Mouse (Mus musculus) cerebellum, adult 2 months (tissue): ENCODE measurements around the gene Ndel1. TPM values are rescaled to one million over a fixed set of nuclear protein-coding genes. Genes with fewer than 3 reads are reported as not detected.

Experiments used
- DNase-seq, 2 experiments: peaks; one replicate each; pipeline ENCODE4 v3.0.0; 2021
- H3K27ac ChIP-seq: fragments of 200-500 bp; 2 replicates; pipeline ENCODE4 v1.5.1; 2012; ENCODE audit warnings: low read length, control low read depth, inconsistent platforms; ENCODE audit not compliant: insufficient read depth
- H3K27me3 ChIP-seq: fragments of 200-500 bp; 2 replicates; pipeline ENCODE4 v1.6.1; 2012; ENCODE audit warnings: inconsistent platforms, mild to moderate bottlenecking, low read length, moderate library complexity; ENCODE audit not compliant: control insufficient read depth, insufficient read depth
- H3K4me1 ChIP-seq: fragments of 200-500 bp; 2 replicates; pipeline ENCODE4 v1.6.1; 2011; ENCODE audit warnings: low read length; ENCODE audit not compliant: control insufficient read depth, insufficient read depth
- H3K4me3 ChIP-seq: fragments of 200-500 bp; replicated peaks from 2 replicates; pipeline ENCODE3; 2011; ENCODE audit warnings: mild to moderate bottlenecking, low read depth, low read length, control low read depth; ENCODE audit not compliant: insufficient read depth
- CTCF ChIP-seq: fragments of 200-500 bp; IDR thresholded peaks from 2 replicates; pipeline ENCODE4 v1.5.1; 2011; ENCODE audit warnings: low read depth, mild to moderate bottlenecking, control low read depth, low read length, moderate library complexity, borderline replicate concordance; ENCODE audit not compliant: insufficient read depth
- POLR2A ChIP-seq: fragments of 200-500 bp; IDR thresholded peaks from 2 replicates; pipeline ENCODE4 v1.6.1; 2011; ENCODE audit warnings: low read length, control low read depth, borderline replicate concordance; ENCODE audit not compliant: insufficient read depth
- WGBS: fragments of 180-500 bp; shearing (Covaris S2); methylation state at CpG from one replicate; pipeline ENCODE4 v1.1.7; 2018; 5-methylcytosine and 5-hydroxymethylcytosine counted together
- polyA plus RNA-seq: library from polyadenylated mRNA; depleted of rRNA; stranded (reverse); fragments of >200 nt; gene quantifications from 2 replicates; pipeline ENCODE4 v1.2.3, GENCODE M21; 2012

Gene Ndel1
- polyA plus RNA-seq, 1 experiment, result 103 TPM

GRCm38 (mm10) chr11:68890625-68891024 lies 19.0 kb upstream of the Ndel1 start:
- TF ChIP-seq POLR2A (no peak), CTCF (no peak)
- Histone ChIP-seq H3K27ac (no peak overlapping the region), H3K4me1 (no peaks in the 10 kb centered on the region), H3K4me3 (no peak overlapping the region), H3K27me3 (no peaks in the 10 kb centered on the region)
- WGBS, result 11% methylated on average over 2 of the region's 2 CpGs
- DNase-seq, result no peak

- H3K27me3 ChIP-seq, result no peaks in the 10 kb centered on the region
- no peaks in the 10 kb centered on the region for H3K4me1 ChIP-seq
- no peak for DNase-seq
- no peak overlapping the region for H3K27ac ChIP-seq
- no peak for TF ChIP-seq CTCF
- TF ChIP-seq POLR2A, result no peak
- no peak overlapping the region for H3K4me3 ChIP-seq
- 47% methylated on average over 2 of the region's 2 CpGs for WGBS
Measured at GRCm38 (mm10) chr11:68888653-68889052, 17.0 kb upstream of the Ndel1 start.

- WGBS, result 21% methylated on average over 6 of the region's 6 CpGs
- Histone ChIP-seq H3K27me3 (no peaks in the 10 kb centered on the region), H3K4me3 (no peak within 1 kb of the TSS), H3K4me1 (no peaks in the 10 kb centered on the region), H3K27ac (no peak within 1 kb of the TSS)
- TF ChIP-seq POLR2A, result no peak
- no peak for TF ChIP-seq CTCF
- DNase-seq, result no peak
Measured at GRCm38 (mm10) chr11:68888253-68888652, 16.6 kb upstream of the Ndel1 start, which contains the start of gene Rnf222. TSS of gene Rnf222 (plus strand) at chr11:68888553.

GRCm38 (mm10) chr11:68886091-68886490 lies 14.4 kb upstream of the Ndel1 start:
- Histone ChIP-seq H3K4me3 (no peak overlapping the region), H3K4me1 (no peaks in the 10 kb centered on the region), H3K27ac (no peak overlapping the region), H3K27me3 (no peaks in the 10 kb centered on the region)
- WGBS, result 81% methylated on average over 5 of the region's 5 CpGs
- DNase-seq, result no peak
- TF ChIP-seq POLR2A (no peak), CTCF (no peak)

- WGBS, result 74% methylated on average over 5 of the region's 5 CpGs
- H3K27me3 ChIP-seq, result no peaks in the 10 kb centered on the region
- DNase-seq, result no peak
Measured at GRCm38 (mm10) chr11:68884368-68884767, 12.7 kb upstream of the Ndel1 start.

GRCm38 (mm10) chr11:68883843-68884242 lies 12.2 kb upstream of the Ndel1 start:
- no peak for DNase-seq
- WGBS, result 77% methylated on average over 2 of the region's 2 CpGs
- no peaks in the 10 kb centered on the region for H3K4me1 ChIP-seq
- H3K27ac ChIP-seq, result no peak overlapping the region
- no peaks in the 10 kb centered on the region for H3K27me3 ChIP-seq
- H3K4me3 ChIP-seq, result no peak overlapping the region
- no peak for TF ChIP-seq POLR2A
- TF ChIP-seq CTCF, result no peak

More at GRCm38 (mm10) chr11:68884368-68884767, 12.7 kb upstream of the Ndel1 start:
- TF ChIP-seq POLR2A (no peak), CTCF (no peak)
- H3K27ac ChIP-seq, result no peak overlapping the region
- H3K4me3 ChIP-seq, result no peak overlapping the region
- no peaks in the 10 kb centered on the region for H3K4me1 ChIP-seq

GRCm38 (mm10) chr11:68882107-68882506 lies 10.4 kb upstream of the Ndel1 start:
- no peak overlapping the region for H3K27ac ChIP-seq
- H3K4me1 ChIP-seq, result no peaks in the 10 kb centered on the region
- DNase-seq, result no peak
- no peaks in the 10 kb centered on the region for H3K27me3 ChIP-seq
- H3K4me3 ChIP-seq, result no peak overlapping the region
- no peak for TF ChIP-seq POLR2A
- no peak for TF ChIP-seq CTCF
- WGBS, result 36% methylated on average over 14 of the region's 14 CpGs

GRCm38 (mm10) chr11:68878811-68879210 lies 7.2 kb upstream of the Ndel1 start:
- DNase-seq, result no peak
- Histone ChIP-seq H3K4me3 (no peak overlapping the region), H3K4me1 (no peaks in the 10 kb centered on the region), H3K27me3 (no peaks in the 10 kb centered on the region), H3K27ac (no peak overlapping the region)
- 81% methylated on average over 5 of the region's 5 CpGs for WGBS
- TF ChIP-seq CTCF (no peak), POLR2A (no peak)
